Mouse (Mus musculus): ENCODE measurements at regions not wholly inside any gene's neighbourhood (a gene's known extent, or its start where the extent isn't known, plus 50 kb on each side); places are given as distances from the start of the nearest gene placed in this dataset.

DNA sequence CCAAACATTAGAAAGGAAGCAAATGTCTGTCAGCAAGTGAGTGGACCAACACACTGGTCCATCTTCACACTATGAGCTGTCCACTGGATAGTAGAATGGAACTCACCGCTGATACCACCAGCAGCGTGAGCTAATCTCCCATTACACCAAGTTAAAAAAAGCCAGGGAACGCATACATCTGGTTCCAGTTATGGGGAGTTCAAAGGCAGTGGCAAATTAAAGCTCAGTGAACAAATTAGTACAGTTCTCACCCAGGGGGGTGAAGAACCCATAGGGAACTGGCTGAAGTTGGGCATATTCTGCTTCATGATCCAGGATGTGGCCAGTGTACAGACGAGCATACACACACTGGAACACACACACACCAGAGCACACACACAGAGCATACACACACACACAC, 105.0 kb upstream of the Adpgk start:
- 79% methylated on average over 4 of the region's 4 CpGs for WGBS

DNA sequence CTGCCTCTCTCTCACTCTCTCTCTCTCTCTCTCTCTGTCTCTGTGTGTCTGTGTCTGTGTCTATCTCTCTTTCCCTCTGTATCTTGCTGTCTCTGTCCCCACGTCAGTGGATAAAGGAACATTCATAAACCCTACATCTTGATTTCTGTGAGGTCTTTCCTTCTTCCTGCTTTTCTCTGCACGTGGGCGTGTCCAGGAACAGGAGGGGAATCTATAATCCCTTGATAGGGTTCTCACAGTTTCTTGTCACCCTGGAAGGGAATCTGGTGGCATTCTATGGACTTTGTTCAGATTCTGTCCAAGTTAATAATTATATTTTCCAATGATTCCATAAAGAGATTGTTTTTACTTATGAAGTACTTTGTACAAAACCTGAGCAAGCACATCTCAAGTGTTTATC, 107.3 kb upstream of the Adpgk start:
- Histone ChIP-seq H3K27ac (ENCODE audit: insufficient read depth, low read depth, low read length) (no peak overlapping the region), H3K36me3 (ENCODE audit: control insufficient read depth, insufficient read depth, low read length) (no peaks in the 10 kb centered on the region), H3K4me3 (ENCODE audit: insufficient read depth, low read depth, low read length) (no peak overlapping the region), H3K27me3 (replicated peaks; ENCODE audit: control insufficient read depth, insufficient read depth, low read length) (no peaks in the 10 kb centered on the region), H3K4me1 (ENCODE audit: control insufficient read depth, insufficient read depth, low read length) (no peaks in the 10 kb centered on the region)
- DNase-seq = no peak
- TF ChIP-seq CTCF (conservative IDR thresholded peaks at IDR 0.05; ENCODE audit: insufficient read depth, insufficient read length, low read depth, low read length) = no peak
- no peak for TF ChIP-seq POLR2A (IDR thresholded peaks at IDR 0.05; ENCODE audit: low read depth, low read length)
- WGBS = 51% methylated on average over 3 of the region's 3 CpGs

More for the DNA sequence above, 105.0 kb upstream of the Adpgk start:
- no peak overlapping the region for H3K4me3 ChIP-seq (ENCODE audit: insufficient read depth, low read depth, low read length)
- H3K4me1 ChIP-seq (ENCODE audit: control insufficient read depth, insufficient read depth, low read length) = no peaks in the 10 kb centered on the region
- TF ChIP-seq CTCF (conservative IDR thresholded peaks at IDR 0.05; ENCODE audit: insufficient read depth, insufficient read length, low read depth, low read length) (no peak), POLR2A (IDR thresholded peaks at IDR 0.05; ENCODE audit: low read depth, low read length) (no peak)
- no peak for DNase-seq
- H3K27ac ChIP-seq (ENCODE audit: insufficient read depth, low read depth, low read length) = no peak overlapping the region
- H3K27me3 ChIP-seq (replicated peaks; ENCODE audit: control insufficient read depth, insufficient read depth, low read length) = no peaks in the 10 kb centered on the region
- H3K36me3 ChIP-seq (ENCODE audit: control insufficient read depth, insufficient read depth, low read length) = no peaks in the 10 kb centered on the region

DNA sequence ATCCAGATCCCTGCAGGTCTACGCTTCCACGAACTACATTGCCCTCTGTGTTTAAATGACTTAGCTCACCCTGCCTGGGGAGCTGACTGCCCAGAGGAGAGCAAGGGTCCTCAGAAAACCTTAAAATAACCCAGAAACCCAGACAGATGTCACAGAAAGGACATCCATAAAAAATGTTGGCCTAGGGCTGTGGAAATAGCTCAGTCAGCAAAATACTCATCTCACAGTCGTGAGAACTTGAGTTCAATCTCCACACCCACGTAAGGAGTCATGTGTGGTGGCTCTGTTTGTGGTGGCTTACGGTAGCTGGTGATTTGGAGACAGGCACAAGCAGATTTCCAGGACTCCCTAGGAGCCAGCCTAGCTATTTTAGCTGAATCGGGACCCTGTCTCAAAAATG, 108.5 kb upstream of the Adpgk start:
- Histone ChIP-seq H3K4me1 (ENCODE audit: control insufficient read depth, insufficient read depth, low read length) (no peaks in the 10 kb centered on the region), H3K4me3 (ENCODE audit: insufficient read depth, low read depth, low read length) (no peak overlapping the region), H3K36me3 (ENCODE audit: control insufficient read depth, insufficient read depth, low read length) (no peaks in the 10 kb centered on the region), H3K27ac (ENCODE audit: insufficient read depth, low read depth, low read length) (no peak overlapping the region), H3K27me3 (replicated peaks; ENCODE audit: control insufficient read depth, insufficient read depth, low read length) (no peaks in the 10 kb centered on the region)
- WGBS = 60% methylated on average over 6 of the region's 6 CpGs
- DNase-seq = no peak
- TF ChIP-seq POLR2A (IDR thresholded peaks at IDR 0.05; ENCODE audit: low read depth, low read length) (no peak), CTCF (conservative IDR thresholded peaks at IDR 0.05; ENCODE audit: insufficient read depth, insufficient read length, low read depth, low read length) (no peak)

DNA sequence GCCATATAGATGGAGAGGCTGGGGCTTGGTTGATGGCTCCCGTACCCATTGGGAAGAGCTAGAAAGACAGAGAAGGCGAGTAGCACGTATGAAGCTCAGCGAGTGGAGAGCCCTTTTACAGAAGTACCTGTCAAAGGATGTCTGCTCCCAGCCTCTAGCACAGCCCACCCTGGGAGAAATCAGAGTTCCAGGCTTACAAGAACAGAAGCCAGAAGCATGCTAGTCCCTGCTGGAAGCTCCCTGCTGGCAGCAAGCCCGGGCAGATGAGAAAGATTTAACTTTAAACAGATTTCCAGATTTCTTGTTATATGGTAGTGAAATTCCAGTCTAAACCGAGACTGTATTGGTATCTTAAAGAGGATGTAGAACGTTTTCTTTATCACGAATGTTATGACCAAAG, 108.9 kb upstream of the Adpgk start:
- no peak for DNase-seq
- WGBS = 72% methylated on average over 8 of the region's 8 CpGs
- Histone ChIP-seq H3K36me3 (ENCODE audit: control insufficient read depth, insufficient read depth, low read length) (no peaks in the 10 kb centered on the region), H3K4me3 (ENCODE audit: insufficient read depth, low read depth, low read length) (no peak overlapping the region), H3K27ac (ENCODE audit: insufficient read depth, low read depth, low read length) (no peak overlapping the region), H3K27me3 (replicated peaks; ENCODE audit: control insufficient read depth, insufficient read depth, low read length) (no peaks in the 10 kb centered on the region), H3K4me1 (ENCODE audit: control insufficient read depth, insufficient read depth, low read length) (no peaks in the 10 kb centered on the region)
- TF ChIP-seq POLR2A (IDR thresholded peaks at IDR 0.05; ENCODE audit: low read depth, low read length) (no peak), CTCF (conservative IDR thresholded peaks at IDR 0.05; ENCODE audit: insufficient read depth, insufficient read length, low read depth, low read length) (no peak)

DNA sequence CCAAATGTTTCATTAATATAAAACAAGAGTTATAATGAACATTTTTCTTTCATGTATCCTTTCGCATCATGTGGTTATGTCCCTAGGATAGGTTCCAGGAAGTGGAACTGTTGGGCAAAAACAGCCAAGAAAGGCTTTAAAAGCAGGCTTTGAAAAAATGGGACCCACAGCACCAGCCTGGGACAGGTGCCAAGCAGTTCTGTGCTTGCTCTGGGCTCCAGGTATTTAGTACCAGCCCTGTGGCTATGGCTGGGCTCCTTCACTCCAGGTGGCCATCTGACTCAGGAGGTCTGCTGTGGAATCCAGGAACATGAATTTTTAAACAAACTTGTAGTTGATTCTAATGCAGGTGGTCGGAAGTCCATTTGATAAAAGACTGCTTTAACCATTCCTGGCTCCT, 119.8 kb upstream of the Adpgk start:
- DNase-seq = peak; percentile 48
- Histone ChIP-seq H3K27me3 (replicated peaks; ENCODE audit: control insufficient read depth, insufficient read depth, low read length) (no peaks in the 10 kb centered on the region), H3K4me1 (ENCODE audit: control insufficient read depth, insufficient read depth, low read length) (no peaks in the 10 kb centered on the region), H3K27ac (ENCODE audit: insufficient read depth, low read depth, low read length) (no peak overlapping the region), H3K36me3 (ENCODE audit: control insufficient read depth, insufficient read depth, low read length) (no peaks in the 10 kb centered on the region), H3K4me3 (ENCODE audit: insufficient read depth, low read depth, low read length) (no peak overlapping the region)
- WGBS = 75% methylated on average over 2 of the region's 2 CpGs
- TF ChIP-seq CTCF (conservative IDR thresholded peaks at IDR 0.05; ENCODE audit: insufficient read depth, insufficient read length, low read depth, low read length) = no peak
- TF ChIP-seq POLR2A (IDR thresholded peaks at IDR 0.05; ENCODE audit: low read depth, low read length) = no peak

DNA sequence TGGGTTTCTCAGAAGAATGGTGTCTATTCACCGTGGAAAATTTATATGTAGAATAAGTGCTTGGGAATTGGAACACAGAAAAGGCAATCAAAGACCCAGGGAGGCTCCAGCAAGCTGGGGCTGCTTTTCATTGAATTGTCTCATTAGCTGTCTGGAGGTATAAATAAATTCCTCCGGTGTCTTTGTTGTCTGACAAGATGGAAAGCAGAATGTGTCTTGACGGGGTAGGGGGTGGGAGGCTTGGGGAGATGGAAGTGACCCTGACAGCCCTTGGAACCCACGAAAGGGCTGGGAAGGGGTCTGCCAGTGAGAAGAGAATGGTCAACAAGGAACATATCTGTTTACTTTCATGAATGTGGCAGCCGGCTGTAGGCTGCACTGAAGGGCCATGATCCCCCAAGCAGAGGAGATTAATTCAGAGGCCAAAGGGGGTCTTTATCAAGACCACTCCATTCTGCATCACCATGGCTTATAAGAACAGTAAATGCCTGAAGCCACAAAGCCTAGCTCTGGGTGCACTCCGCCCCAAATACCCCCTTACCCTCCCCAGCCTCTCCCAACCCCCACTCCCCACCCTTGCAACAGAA, 127.2 kb upstream of the Neo1 start:
- Histone ChIP-seq H3K27me3 (replicated peaks; ENCODE audit: control insufficient read depth, insufficient read depth, low read length) (no peaks in the 10 kb centered on the region), H3K4me1 (ENCODE audit: control insufficient read depth, insufficient read depth, low read length) (no peaks in the 10 kb centered on the region), H3K36me3 (ENCODE audit: control insufficient read depth, insufficient read depth, low read length) (no peaks in the 10 kb centered on the region), H3K4me3 (ENCODE audit: insufficient read depth, low read depth, low read length) (no peak overlapping the region), H3K27ac (ENCODE audit: insufficient read depth, low read depth, low read length) (no peak overlapping the region)
- TF ChIP-seq POLR2A (IDR thresholded peaks at IDR 0.05; ENCODE audit: low read depth, low read length) (no peak), CTCF (conservative IDR thresholded peaks at IDR 0.05; ENCODE audit: insufficient read depth, insufficient read length, low read depth, low read length) (no peak)
- DNase-seq = no peak
- 47% methylated on average over 6 of the region's 6 CpGs for WGBS

DNA sequence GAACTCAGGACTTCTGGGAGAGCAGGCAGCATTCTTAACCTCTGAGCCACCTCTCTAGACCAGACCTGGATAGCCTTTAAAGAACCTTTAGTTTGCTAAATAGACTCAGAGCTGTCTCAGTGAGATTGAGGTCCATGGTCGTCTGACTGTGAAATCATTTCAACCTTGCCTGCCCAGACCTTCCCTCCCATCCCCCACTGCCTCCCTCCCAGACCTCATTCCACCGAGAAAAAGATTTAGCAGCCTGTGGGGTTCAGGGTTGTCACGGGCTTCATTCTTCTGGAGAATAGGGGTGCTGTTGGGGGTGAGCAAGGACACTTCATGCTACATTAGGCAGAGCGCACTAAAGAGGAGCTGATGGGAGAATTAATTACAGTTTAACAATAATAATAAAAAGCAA, 126.7 kb upstream of the Neo1 start:
- Histone ChIP-seq H3K36me3 (ENCODE audit: control insufficient read depth, insufficient read depth, low read length) (no peaks in the 10 kb centered on the region), H3K4me1 (ENCODE audit: control insufficient read depth, insufficient read depth, low read length) (no peaks in the 10 kb centered on the region), H3K27me3 (replicated peaks; ENCODE audit: control insufficient read depth, insufficient read depth, low read length) (no peaks in the 10 kb centered on the region), H3K4me3 (ENCODE audit: insufficient read depth, low read depth, low read length) (no peak overlapping the region), H3K27ac (ENCODE audit: insufficient read depth, low read depth, low read length) (no peak overlapping the region)
- TF ChIP-seq CTCF (conservative IDR thresholded peaks at IDR 0.05; ENCODE audit: insufficient read depth, insufficient read length, low read depth, low read length) (no peak), POLR2A (IDR thresholded peaks at IDR 0.05; ENCODE audit: low read depth, low read length) (no peak)
- WGBS = 27% methylated on average over 4 of the region's 4 CpGs
- DNase-seq = no peak

Data from kidney, adult 2 months (tissue).